Mouse (Mus musculus) layer of hippocampus, adult 2 months (tissue): ENCODE results near the gene Dydc1. TPM values are rescaled to one million over a fixed set of nuclear protein-coding genes. Genes with fewer than 3 reads are reported as not detected.

Source experiments
- DNase-seq, 2 experiments: peaks; one replicate each; pipeline ENCODE4 v3.0.0; 2022; ENCODE audit warnings: low spot score in 2 of 2
- H3K27ac ChIP-seq: fragments of 200-600 bp; 2 replicates; pipeline ENCODE4 v1.8.1; 2022
- H3K4me3 ChIP-seq: fragments of 200-600 bp; 2 replicates; pipeline ENCODE4 v1.8.1; 2022; ENCODE audit warnings: mild to moderate bottlenecking
- CTCF ChIP-seq: fragments of 200-600 bp; conservative IDR thresholded peaks from 2 replicates; pipeline ENCODE4 v1.8.1; 2022; ENCODE audit warnings: antibody characterized with exemption, mild to moderate bottlenecking, moderate library complexity
- total RNA-seq, 2 experiments: library from RNA; stranded (reverse); gene quantifications; 2 replicates each; pipeline ENCODE4 v1.2.3; 2021

Dydc1 gene
- total RNA-seq, 2 experiments from 2014 or later: not detected

GRCm38 (mm10) chr14:41066416-41066815, 6.3 kb upstream of the Dydc1 start:
- Histone ChIP-seq H3K27ac (no peak overlapping the region), H3K4me3 (no peak overlapping the region)
- no peak for DNase-seq
- TF ChIP-seq CTCF: no peak

- H3K27ac ChIP-seq: no peak within 1 kb of the TSS
- no peak for TF ChIP-seq CTCF
- no peak within 1 kb of the TSS for H3K4me3 ChIP-seq
- DNase-seq: no peak
Measured at GRCm38 (mm10) chr14:41069108-41069507, 3.6 kb upstream of the Dydc1 start, which contains the start of gene Dydc2. TSS of gene Dydc2 (minus strand) at chr14:41069208.

GRCm38 (mm10) chr14:41070343-41070742, 2.4 kb upstream of the Dydc1 start:
- no peak for DNase-seq
- Histone ChIP-seq H3K4me3 (no peak overlapping the region), H3K27ac (no peak overlapping the region)
- no peak for TF ChIP-seq CTCF

- H3K27ac ChIP-seq: peak overlapping the region; percentile 40; the same call in 1 of the 2 replicates
Measured at GRCm38 (mm10) chr14:41072944-41073275, 199 bp downstream of the Dydc1 start.

GRCm38 (mm10) chr14:41082408-41082807, 9.7 kb downstream of the Dydc1 start:
- no peak for TF ChIP-seq CTCF
- no peak overlapping the region for H3K27ac ChIP-seq
- DNase-seq: no peak
- no peak overlapping the region for H3K4me3 ChIP-seq

More at GRCm38 (mm10) chr14:41072944-41073275, 199 bp downstream of the Dydc1 start:
- H3K4me3 ChIP-seq: peak overlapping the region; percentile 61
- no peak for DNase-seq
- TF ChIP-seq CTCF: no peak

GRCm38 (mm10) chr14:41087509-41087908, 14.8 kb downstream of the Dydc1 start:
- H3K27ac ChIP-seq: no peak overlapping the region
- TF ChIP-seq CTCF: peak; percentile 66
- H3K4me3 ChIP-seq: no peak overlapping the region
- no peak for DNase-seq

GRCm38 (mm10) chr14:41090777-41091176, 18.1 kb downstream of the Dydc1 start:
- H3K27ac ChIP-seq: no peak overlapping the region
- DNase-seq: no peak
- peak; percentile 76 for TF ChIP-seq CTCF
- no peak overlapping the region for H3K4me3 ChIP-seq

- Histone ChIP-seq H3K4me3 (no peak overlapping the region), H3K27ac (no peak overlapping the region)
- no peak for DNase-seq
- peak; percentile 94 for TF ChIP-seq CTCF
Measured at GRCm38 (mm10) chr14:41094114-41094513, 21.4 kb downstream of the Dydc1 start.

- no peak for DNase-seq
- Histone ChIP-seq H3K4me3 (no peak overlapping the region), H3K27ac (no peak overlapping the region)
- TF ChIP-seq CTCF: no peak
Measured at GRCm38 (mm10) chr14:41096296-41096860, 23.7 kb downstream of the Dydc1 start.

GRCm38 (mm10) chr14:41098726-41099125, 26.0 kb downstream of the Dydc1 start:
- Histone ChIP-seq H3K27ac (no peak overlapping the region), H3K4me3 (no peak overlapping the region)
- DNase-seq: peak in 1 of 2 experiments; percentile 20
- TF ChIP-seq CTCF: no peak

- TF ChIP-seq CTCF: no peak
- DNase-seq: no peak
- H3K4me3 ChIP-seq: no peak overlapping the region
- no peak overlapping the region for H3K27ac ChIP-seq
Measured at GRCm38 (mm10) chr14:41100712-41101111, 28.0 kb downstream of the Dydc1 start.

- no peak for DNase-seq
- Histone ChIP-seq H3K4me3 (no peak overlapping the region), H3K27ac (no peak overlapping the region)
- no peak for TF ChIP-seq CTCF
Measured at GRCm38 (mm10) chr14:41101242-41101641, 28.5 kb downstream of the Dydc1 start.

GRCm38 (mm10) chr14:41102269-41102668, 29.6 kb downstream of the Dydc1 start:
- TF ChIP-seq CTCF: no peak
- no peak for DNase-seq
- no peak overlapping the region for H3K4me3 ChIP-seq
- H3K27ac ChIP-seq: no peak overlapping the region

GRCm38 (mm10) chr14:41104853-41105444, 32.2 kb downstream of the Dydc1 start, which contains the start of gene Mat1a:
TSS of gene Mat1a (plus strand) at chr14:41105035.
- no peak within 1 kb of the TSS for H3K27ac ChIP-seq
- TF ChIP-seq CTCF: no peak

More at GRCm38 (mm10) chr14:41104853-41105444, 32.2 kb downstream of the Dydc1 start, which contains the start of gene Mat1a:
- H3K4me3 ChIP-seq: no peak within 1 kb of the TSS
- DNase-seq: no peak
